Mouse (Mus musculus) cerebellum, adult 18-20 months (tissue): ENCODE results near the gene Rrp8.

Experiments
- DNase-seq, 2 experiments: peaks; one replicate each; pipeline ENCODE4 v3.0.0; 2021

The Rrp8 gene

DNA sequence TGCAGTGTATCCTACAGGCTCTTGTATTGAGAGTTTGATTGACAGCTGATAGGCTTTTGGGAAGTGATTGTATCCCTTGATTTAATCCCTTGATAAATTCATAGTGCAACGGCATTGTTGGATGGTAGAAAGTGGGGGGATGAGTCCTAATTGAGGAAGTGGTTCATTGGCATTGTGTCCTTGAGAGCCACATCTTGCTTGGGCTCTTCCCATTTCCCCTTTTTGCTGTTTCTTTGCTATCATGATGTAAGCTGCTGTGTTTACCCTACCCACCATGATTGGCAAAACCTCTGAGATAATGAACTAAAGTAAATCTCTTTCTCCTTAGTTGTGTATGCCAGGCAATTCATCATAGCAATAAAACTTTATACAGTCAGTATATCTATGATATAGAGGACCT lies 46.3 kb downstream of the Rrp8 start:
- no peak for DNase-seq

DNA sequence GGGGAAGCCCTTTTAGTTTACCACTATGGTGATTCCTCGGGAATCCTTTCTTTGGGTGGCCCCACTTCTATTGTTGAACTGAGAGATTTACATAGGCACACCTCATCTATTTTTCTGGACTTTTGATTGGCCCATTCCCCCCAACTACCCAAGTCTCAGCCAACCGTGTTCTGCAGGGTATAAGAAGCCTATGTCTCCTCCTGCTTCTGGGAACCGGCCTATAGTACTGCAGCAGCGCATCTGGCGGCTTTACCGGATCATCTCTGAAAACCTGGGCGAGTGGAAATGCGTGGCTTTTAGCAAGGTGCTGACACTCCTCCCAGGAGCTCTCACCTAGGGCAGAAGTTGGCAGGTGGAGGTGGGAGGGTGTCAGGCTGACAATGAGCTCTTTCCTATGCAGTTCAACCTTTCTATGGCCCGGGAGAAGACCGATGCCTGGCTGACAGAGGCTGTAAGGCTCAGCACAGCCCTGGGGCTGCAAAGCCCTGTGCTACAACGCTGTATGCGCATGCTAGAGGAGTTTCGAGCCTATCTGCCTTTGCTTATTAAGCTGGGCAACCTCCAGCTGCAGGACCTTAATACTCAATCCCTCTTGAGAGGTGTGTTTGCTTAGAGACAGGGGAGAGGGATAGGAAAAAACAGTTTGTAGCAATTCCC lies 51.5 kb downstream of the Rrp8 start:
- DNase-seq, result no peak
